Mouse (Mus musculus): ENCODE results near the gene Dnajc25. TPM values are rescaled to one million over a fixed set of nuclear protein-coding genes. Genes with fewer than 3 reads are reported as not detected.

Dnajc25 gene
- 6.3 TPM for polyA plus RNA-seq (2014; fragmentation: Illumina TruSeq; extraction: RNeasy Lipid Tissue Mini Kit (QIAGEN cat#74804); ENCODE audit: insufficient read depth, low read depth, low replicate concordance)

GRCm38 (mm10) chr4:58994762-58995161 lies at the start of gene Dnajc25:
Dnajc25 (plus strand) TSS chr4:58995062.

GRCm38 (mm10) chr4:58986540-58987190 lies 8.2 kb upstream of the Dnajc25 start, which contains the start of gene Ptgr1:
Ptgr1 (minus strand) TSS chr4:58987119.

DNA sequence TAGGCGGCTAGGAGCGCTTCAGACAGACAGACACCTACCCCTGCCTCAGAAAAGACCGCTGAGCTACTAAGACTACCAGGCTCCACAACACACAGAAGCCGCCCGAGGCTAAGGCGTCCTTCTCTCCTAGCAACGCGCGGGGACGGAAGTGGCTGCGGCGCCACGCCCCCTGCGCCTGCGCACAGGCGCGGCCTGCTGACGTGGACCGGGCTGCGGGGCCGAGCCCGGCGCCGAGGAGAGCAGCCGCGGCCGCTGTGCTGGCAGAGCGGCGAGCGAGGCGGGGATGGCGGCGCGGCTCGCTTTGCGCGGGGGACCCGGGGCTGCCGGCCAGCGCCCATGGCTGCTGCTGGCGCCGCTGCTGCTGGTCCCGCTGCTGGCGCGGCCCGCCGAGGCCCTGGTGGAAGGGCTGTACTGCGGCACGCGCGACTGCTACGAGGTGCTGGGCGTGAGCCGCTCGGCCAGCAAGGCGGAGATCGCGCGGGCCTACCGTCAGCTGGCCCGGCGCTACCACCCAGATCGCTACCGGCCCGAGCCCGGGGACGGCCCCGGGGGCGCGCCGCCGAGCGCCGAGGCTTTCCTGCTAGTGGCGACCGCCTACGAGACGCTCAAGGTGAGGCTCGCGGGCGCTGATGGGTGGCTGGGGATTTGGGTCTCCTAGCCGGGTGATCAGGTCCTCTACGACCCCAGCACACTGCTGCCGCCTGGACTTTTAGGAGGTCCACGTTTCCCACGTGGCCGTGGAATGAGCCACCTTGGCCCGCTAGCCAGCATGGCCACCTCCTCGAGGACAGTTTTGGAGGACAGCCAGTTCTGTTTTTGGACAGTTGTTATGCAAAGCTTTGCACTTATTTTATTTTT lies 8.3 kb downstream of the Dnajc25 start, which contains the start of gene Gm20503:
Gm20503 (plus strand) TSS at position 263 of the 858 bp plus-strand sequence.

DNA sequence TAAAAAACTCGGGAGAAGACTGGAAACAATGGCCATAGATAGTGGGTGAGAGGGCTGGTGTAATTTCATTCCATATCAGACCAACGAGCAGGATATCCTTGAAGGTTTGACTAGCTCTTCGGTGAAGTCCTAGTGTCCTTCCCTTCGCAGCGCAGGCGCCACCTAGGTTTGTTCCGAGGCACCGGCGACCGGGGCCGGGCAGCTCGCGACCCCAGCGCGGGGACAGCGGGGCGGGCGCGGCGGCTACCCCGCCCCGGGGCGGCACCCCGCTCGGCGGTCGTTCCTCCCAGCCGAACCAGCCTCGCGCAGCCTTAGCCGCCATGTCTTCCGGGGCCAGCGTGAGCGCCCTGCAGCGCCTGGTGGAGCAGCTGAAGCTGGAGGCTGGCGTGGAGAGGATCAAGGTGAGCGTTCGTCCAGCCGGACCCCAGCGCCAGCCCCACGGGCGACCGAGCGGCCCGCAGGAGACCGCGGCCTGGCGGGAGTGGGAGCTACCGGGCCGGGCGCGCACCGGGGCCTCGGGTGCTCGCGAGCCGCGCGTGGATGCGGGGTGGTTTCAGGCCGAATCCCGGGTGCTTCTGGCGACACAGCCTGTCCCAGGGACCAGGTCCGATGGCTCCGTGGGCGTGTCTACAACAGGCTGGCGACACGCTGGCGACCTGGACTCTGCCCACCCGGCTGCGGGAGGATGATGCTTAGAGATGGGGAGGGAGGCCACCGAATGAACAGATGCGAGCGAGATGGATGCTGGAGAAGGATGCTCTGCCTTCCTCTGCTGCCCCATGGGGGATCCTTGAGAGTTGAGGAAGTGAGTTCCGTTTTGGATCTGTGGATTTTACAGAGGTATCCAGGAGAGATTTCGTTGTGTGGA lies 40.3 kb downstream of the Dnajc25 start, which contains the start of gene Gng10:
Gng10 (plus strand) TSS at position 171 of the 868 bp plus-strand sequence.

Other genes starting within 250 kb of the Dnajc25 start
- not detected for gene Olfr267, start 207.3 kb upstream of the Dnajc25 start, polyA plus RNA-seq (2014; fragmentation: Illumina TruSeq; extraction: RNeasy Lipid Tissue Mini Kit (QIAGEN cat#74804); ENCODE audit: insufficient read depth, low read depth, low replicate concordance)
- gene Ecpas, start 82.3 kb upstream of the Dnajc25 start, polyA plus RNA-seq (2014; fragmentation: Illumina TruSeq; extraction: RNeasy Lipid Tissue Mini Kit (QIAGEN cat#74804); ENCODE audit: insufficient read depth, low read depth, low replicate concordance) = 18.0 TPM
- not detected for gene Zkscan16, start 51.4 kb upstream of the Dnajc25 start, polyA plus RNA-seq (2014; fragmentation: Illumina TruSeq; extraction: RNeasy Lipid Tissue Mini Kit (QIAGEN cat#74804); ENCODE audit: insufficient read depth, low read depth, low replicate concordance)
- gene Ptgr1, start 7.9 kb upstream of the Dnajc25 start, polyA plus RNA-seq (2014; fragmentation: Illumina TruSeq; extraction: RNeasy Lipid Tissue Mini Kit (QIAGEN cat#74804); ENCODE audit: insufficient read depth, low read depth, low replicate concordance) = 26.4 TPM
- gene Gm20503, start 8.1 kb downstream of the Dnajc25 start, polyA plus RNA-seq (2014; fragmentation: Illumina TruSeq; extraction: RNeasy Lipid Tissue Mini Kit (QIAGEN cat#74804); ENCODE audit: insufficient read depth, low read depth, low replicate concordance) = not detected
- 60.6 TPM for gene Gng10, start 40.0 kb downstream of the Dnajc25 start, polyA plus RNA-seq (2014; fragmentation: Illumina TruSeq; extraction: RNeasy Lipid Tissue Mini Kit (QIAGEN cat#74804); ENCODE audit: insufficient read depth, low read depth, low replicate concordance)
- gene AI481877, start 143.9 kb downstream of the Dnajc25 start, polyA plus RNA-seq (2014; fragmentation: Illumina TruSeq; extraction: RNeasy Lipid Tissue Mini Kit (QIAGEN cat#74804); ENCODE audit: insufficient read depth, low read depth, low replicate concordance) = not detected
- gene Ugcg, start 194.2 kb downstream of the Dnajc25 start, polyA plus RNA-seq (2014; fragmentation: Illumina TruSeq; extraction: RNeasy Lipid Tissue Mini Kit (QIAGEN cat#74804); ENCODE audit: insufficient read depth, low read depth, low replicate concordance) = 17.8 TPM

All from lung, adult 10 weeks (tissue).